Mouse (Mus musculus) MEL (cell line): ENCODE data around the gene Ereg. TPM values are rescaled to one million over a fixed set of nuclear protein-coding genes. Genes with fewer than 3 reads are reported as not detected.

ENCODE experiments used
- DNase-seq: peaks from one replicate; pipeline ENCODE4 v3.0.0; 2011; ENCODE audit warnings: low read depth, low spot score
- H3K27ac ChIP-seq: 2 replicates; pipeline ENCODE4 v1.5.1; 2012; ENCODE audit warnings: low read depth, mild to moderate bottlenecking, control low read depth, low read length, moderate library complexity; ENCODE audit not compliant: control insufficient read depth
- H3K27me3 ChIP-seq, 2 experiments: fragments of 150-350 bp in 1 of 2; sonication (generic) in 1 of 2; 2 replicates each; pipeline ENCODE4 v1.6.1; 2012; ENCODE audit warnings: low read length in 2 of 2, mild to moderate bottlenecking in 2 of 2, improper control_type of control experiment in 1 of 2, moderate library complexity in 1 of 2; ENCODE audit not compliant: insufficient read depth in 2 of 2, control insufficient read depth in 1 of 2
- H3K36me3 ChIP-seq, 2 experiments: 2 replicates each; pipeline ENCODE4 v1.6.1; 2012 to 2014; ENCODE audit warnings: low read length in 2 of 2, improper control_type of control experiment in 1 of 2, inconsistent platforms in 1 of 2, mild to moderate bottlenecking in 1 of 2; ENCODE audit not compliant: insufficient read depth in 2 of 2, control insufficient read depth in 1 of 2
- H3K4me1 ChIP-seq, 2 experiments: fragments of 150-350 bp in 1 of 2; sonication (generic) in 1 of 2; 2 replicates each; pipeline ENCODE4 v1.6.1; 2012; ENCODE audit warnings: low read length in 2 of 2, improper control_type of control experiment in 1 of 2, mild to moderate bottlenecking in 1 of 2; ENCODE audit not compliant: insufficient read depth in 2 of 2, control insufficient read depth in 1 of 2
- H3K4me3 ChIP-seq, 2 experiments: fragments of 150-350 bp in 1 of 2; sonication (generic) in 1 of 2; 2 replicates each; pipeline ENCODE4 v1.5.1; 2012; ENCODE audit warnings: low read depth in 2 of 2, low read length in 2 of 2, mild to moderate bottlenecking in 2 of 2, moderate library complexity in 2 of 2, control low read depth in 1 of 2, improper control_type of control experiment in 1 of 2; ENCODE audit not compliant: control insufficient read depth in 1 of 2, insufficient read depth in 1 of 2
- H3K79me2 ChIP-seq: 2 replicates; pipeline ENCODE4 v1.6.1; 2012; ENCODE audit warnings: mild to moderate bottlenecking, low read length, moderate library complexity; ENCODE audit not compliant: control insufficient read depth, poor library complexity, insufficient read depth
- H3K9ac ChIP-seq: 2 replicates; pipeline ENCODE4 v1.6.1; 2012; ENCODE audit warnings: low read depth, mild to moderate bottlenecking, control low read depth, low read length, moderate library complexity; ENCODE audit not compliant: control insufficient read depth, poor library complexity, severe bottlenecking
- H3K9me3 ChIP-seq: fragments of 150-350 bp; sonication (generic); replicated peaks from 2 replicates; pipeline ENCODE4 v1.6.1; 2012; ENCODE audit warnings: mild to moderate bottlenecking, low read length, improper control_type of control experiment, moderate library complexity; ENCODE audit not compliant: insufficient read depth
- CHD2 ChIP-seq: IDR thresholded peaks from 2 replicates; pipeline ENCODE4 v1.6.1; 2011; ENCODE audit warnings: low read length, improper control_type of control experiment
- CTCF ChIP-seq, 3 experiments: IDR thresholded peaks in 2 of 3; conservative IDR thresholded peaks in 1 of 3; 2 replicates each; pipeline ENCODE4 v1.5.1; 2011 to 2012; ENCODE audit warnings: low read length in 3 of 3, low read depth in 2 of 3, mild to moderate bottlenecking in 2 of 3, improper control_type of control experiment in 1 of 3, inconsistent platforms in 1 of 3, mixed read lengths in 1 of 3, moderate library complexity in 1 of 3; ENCODE audit not compliant: control insufficient read depth in 1 of 3, insufficient read depth in 1 of 3, poor library complexity in 1 of 3, severe bottlenecking in 1 of 3
- E2F4 ChIP-seq: IDR thresholded peaks from 2 replicates; pipeline ENCODE4 v1.6.1; 2011; ENCODE audit warnings: low read depth, low read length, improper control_type of control experiment, borderline replicate concordance
- ELF1 ChIP-seq: IDR thresholded peaks from 2 replicates; pipeline ENCODE4 v1.6.1; 2014; ENCODE audit warnings: low read depth, mild to moderate bottlenecking, inconsistent platforms, low read length, improper control_type of control experiment, moderate library complexity
- EP300 ChIP-seq, 2 experiments: IDR thresholded peaks; 2 replicates each; pipeline ENCODE4 v1.6.1; 2011; ENCODE audit warnings: improper control_type of control experiment in 2 of 2, low read length in 2 of 2, low read depth in 1 of 2, mild to moderate bottlenecking in 1 of 2
- ETS1 ChIP-seq: IDR thresholded peaks from 2 replicates; pipeline ENCODE4 v1.6.1; 2012; ENCODE audit warnings: low read depth, mild to moderate bottlenecking, inconsistent platforms, low read length, improper control_type of control experiment, moderate library complexity
- GABPA ChIP-seq: IDR thresholded peaks from 2 replicates; pipeline ENCODE4 v1.6.1; 2012; ENCODE audit warnings: low read depth, mild to moderate bottlenecking, inconsistent platforms, low read length, improper control_type of control experiment, moderate library complexity
- GATA1 ChIP-seq: IDR thresholded peaks from 2 replicates; pipeline ENCODE4 v1.6.1; 2011; ENCODE audit warnings: low read depth, low read length, improper control_type of control experiment
- JUND ChIP-seq: IDR thresholded peaks from 2 replicates; pipeline ENCODE4 v1.6.1; 2011; ENCODE audit warnings: low read depth, mild to moderate bottlenecking, improper control_type of control experiment, low read length
- KAT2A ChIP-seq: conservative IDR thresholded peaks from 2 replicates; pipeline ENCODE4 v1.6.1; 2012; ENCODE audit warnings: low read depth, low read length, improper control_type of control experiment, inconsistent platforms
- MAFK ChIP-seq: IDR thresholded peaks from 2 replicates; pipeline ENCODE4 v1.6.1; 2011; ENCODE audit warnings: low read depth, mild to moderate bottlenecking, low read length, improper control_type of control experiment, borderline replicate concordance
- MAZ ChIP-seq: IDR thresholded peaks from 2 replicates; pipeline ENCODE4 v1.6.1; 2012; ENCODE audit warnings: low read depth, mild to moderate bottlenecking, inconsistent platforms, low read length, improper control_type of control experiment
- MXI1 ChIP-seq: IDR thresholded peaks from 2 replicates; pipeline ENCODE4 v1.6.1; 2011; ENCODE audit warnings: mild to moderate bottlenecking, low read depth, low read length, improper control_type of control experiment
- MYB ChIP-seq: IDR thresholded peaks from 2 replicates; pipeline ENCODE4 v1.6.1; 2011; ENCODE audit warnings: mild to moderate bottlenecking, low read depth, low read length, improper control_type of control experiment
- MYC ChIP-seq: IDR thresholded peaks from 2 replicates; pipeline ENCODE4 v1.6.1; 2011; ENCODE audit warnings: low read depth, mild to moderate bottlenecking, low read length, improper control_type of control experiment, moderate library complexity
- NELFE ChIP-seq: IDR thresholded peaks from 2 replicates; pipeline ENCODE4 v1.6.1; 2011; ENCODE audit warnings: low read depth, low read length, improper control_type of control experiment
- NRF1 ChIP-seq: IDR thresholded peaks from 2 replicates; pipeline ENCODE4 v1.6.1; 2014; ENCODE audit warnings: low read depth, mild to moderate bottlenecking, inconsistent platforms, low read length, improper control_type of control experiment, moderate library complexity; ENCODE audit not compliant: poor library complexity, insufficient read depth, severe bottlenecking
- POLR2AphosphoS2 ChIP-seq: IDR thresholded peaks from 2 replicates; pipeline ENCODE4 v1.6.1; 2011; ENCODE audit warnings: low read length, improper control_type of control experiment
- POLR2AphosphoS5 ChIP-seq: IDR thresholded peaks from 2 replicates; pipeline ENCODE4 v1.6.1; 2012; ENCODE audit warnings: low read depth, borderline replicate concordance, mild to moderate bottlenecking, inconsistent platforms, low read length, moderate library complexity, mixed read lengths
- RCOR1 ChIP-seq: IDR thresholded peaks from 2 replicates; pipeline ENCODE4 v1.6.1; 2012; ENCODE audit warnings: low read depth, mild to moderate bottlenecking, inconsistent platforms, low read length, improper control_type of control experiment
- SIN3A ChIP-seq: IDR thresholded peaks from 2 replicates; pipeline ENCODE4 v1.6.1; 2012; ENCODE audit warnings: low read length, improper control_type of control experiment, inconsistent platforms
- SMC3 ChIP-seq: IDR thresholded peaks from 2 replicates; pipeline ENCODE4 v1.6.1; 2011; ENCODE audit warnings: low read depth, low read length, improper control_type of control experiment
- TAL1 ChIP-seq: IDR thresholded peaks from 2 replicates; pipeline ENCODE4 v1.6.1; 2012; ENCODE audit warnings: mild to moderate bottlenecking, inconsistent platforms, low read length, moderate library complexity, mixed read lengths
- TBP ChIP-seq: IDR thresholded peaks from 2 replicates; pipeline ENCODE4 v1.8.0; 2011; ENCODE audit warnings: low read depth, low read length, improper control_type of control experiment
- TCF12 ChIP-seq: IDR thresholded peaks from 2 replicates; pipeline ENCODE4 v1.6.1; 2014; ENCODE audit warnings: low read depth, mild to moderate bottlenecking, inconsistent platforms, low read length, improper control_type of control experiment, moderate library complexity
- UBTF ChIP-seq: IDR thresholded peaks from 2 replicates; pipeline ENCODE4 v1.6.1; 2012; ENCODE audit warnings: low read depth, mild to moderate bottlenecking, inconsistent platforms, low read length, improper control_type of control experiment, moderate library complexity, borderline replicate concordance; ENCODE audit not compliant: insufficient read depth
- USF2 ChIP-seq, 2 experiments: IDR thresholded peaks; 2 replicates each; pipeline ENCODE4 v1.6.1; 2011 to 2012; ENCODE audit warnings: improper control_type of control experiment in 2 of 2, low read length in 2 of 2, borderline replicate concordance in 1 of 2, inconsistent platforms in 1 of 2, low read depth in 1 of 2, mild to moderate bottlenecking in 1 of 2; ENCODE audit not compliant: insufficient read depth in 1 of 2
- ZMIZ1 ChIP-seq: IDR thresholded peaks from 2 replicates; pipeline ENCODE4 v1.6.1; 2012; ENCODE audit warnings: low read depth, mild to moderate bottlenecking, inconsistent platforms, low read length, improper control_type of control experiment, moderate library complexity
- polyA plus RNA-seq, 2 experiments: library from polyadenylated mRNA; stranded (reverse) in 1 of 2; unstranded in 1 of 2; fragments of >175 nt in 1 of 2; fragments of >200 nt in 1 of 2; gene quantifications; 2 replicates each; pipeline versions ENCODE4 v1.2.1 to v1.2.4; 2012; ENCODE audit warnings: low replicate concordance in 2 of 2, low read depth in 1 of 2; ENCODE audit not compliant: insufficient read length in 2 of 2, insufficient read depth in 1 of 2, missing spikeins in 1 of 2
- total RNA-seq: library from RNA; depleted of rRNA; stranded (reverse); fragments of 300-350 nt; gene quantifications from 2 replicates; pipeline ENCODE4 v1.2.3, GENCODE M21; 2012

Ereg gene
- total and polyA plus RNA-seq, 3 experiments: not detected

DNA sequence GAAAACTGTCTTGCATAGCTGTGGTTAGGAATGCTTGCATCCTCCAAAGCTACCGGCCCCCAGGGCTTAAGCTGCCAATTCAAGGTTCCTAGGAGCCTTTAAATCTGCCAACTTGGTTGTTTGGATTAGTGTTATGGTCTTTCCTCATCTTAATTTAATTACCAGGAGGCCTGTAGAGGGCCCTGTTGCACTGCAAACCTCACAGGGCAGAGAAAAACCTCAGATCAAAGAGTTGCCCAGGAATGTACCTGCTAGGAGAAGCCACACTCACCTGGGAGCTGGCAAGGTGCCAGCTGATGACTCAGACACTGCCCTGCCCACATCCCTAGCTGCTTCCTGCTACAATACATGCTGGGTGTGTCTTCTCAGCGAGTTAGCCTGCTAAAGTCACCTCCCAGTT lies 35.9 kb upstream of the Ereg start (continued):
- TF ChIP-seq RCOR1 (no peak), MYB (no peak), EP300 (IDR thresholded peaks at IDR 0.05; ENCODE audit: low read depth in 1 of 2, low read length in 2 of 2) (no peak), MAFK (no peak), CHD2 (no peak), ZMIZ1 (no peak), ETS1 (no peak), MAZ (no peak), TCF12 (no peak), SIN3A (no peak), MXI1 (no peak), POLR2AphosphoS5 (no peak), E2F4 (no peak), GABPA (no peak), NELFE (no peak), JUND (no peak)

DNA sequence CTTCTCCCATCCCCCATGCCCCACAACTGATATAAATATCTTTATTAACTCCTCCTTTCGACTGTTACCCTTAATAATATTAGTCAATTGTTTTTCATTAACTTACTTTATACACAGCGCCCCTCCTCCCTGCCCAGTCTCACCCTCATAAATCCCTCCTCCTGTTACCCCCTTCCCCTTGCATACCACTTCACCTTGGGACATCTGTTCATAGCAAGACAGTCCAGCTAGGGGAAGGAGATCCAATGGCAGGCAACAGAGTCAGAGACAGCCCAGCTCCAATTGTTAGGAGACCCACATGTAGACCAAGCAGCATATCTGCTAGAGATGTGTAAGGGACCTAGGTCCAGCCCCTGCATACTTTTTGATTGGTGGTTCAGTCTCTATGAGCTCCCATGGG lies 35.5 kb upstream of the Ereg start:
- Histone ChIP-seq H3K27me3 (peaks cover 0 to 4% of the 10 kb centered on the region in 2 experiments; a peak in 2 of 4 replicates), H3K27ac (no peak overlapping the region), H3K36me3 (no peaks in the 10 kb centered on the region), H3K79me2 (no peaks in the 10 kb centered on the region), H3K9ac (no peak overlapping the region), H3K9me3 (no peaks in the 10 kb centered on the region), H3K4me1 (no peaks in the 10 kb centered on the region), H3K4me3 (no peak overlapping the region)
- no peak for DNase-seq
- TF ChIP-seq ELF1 (no peak), KAT2A (no peak), USF2 (IDR thresholded peaks at IDR 0.05; ENCODE audit: borderline replicate concordance in 1 of 2, insufficient read depth in 1 of 2, low read depth in 1 of 2, low read length in 2 of 2) (no peak), POLR2AphosphoS2 (no peak), ZMIZ1 (no peak), MYC (no peak), UBTF (no peak), GATA1 (no peak), CTCF (IDR thresholded peaks at IDR 0.05 in 2 of 3, conservative IDR thresholded peaks at IDR 0.05 in 1 of 3; ENCODE audit: control insufficient read depth in 1 of 3, insufficient read depth in 1 of 3, low read depth in 2 of 3, low read length in 3 of 3, poor library complexity in 1 of 3, severe bottlenecking in 1 of 3) (no peak), SMC3 (no peak), NELFE (no peak), JUND (no peak), TCF12 (no peak), TAL1 (no peak), TBP (no peak), MYB (no peak), MXI1 (no peak), ETS1 (no peak), EP300 (IDR thresholded peaks at IDR 0.05; ENCODE audit: low read depth in 1 of 2, low read length in 2 of 2) (no peak), NRF1 (no peak)
